Mouse (Mus musculus) liver, embryonic 13.5 days (tissue): Measurements from ENCODE around the gene Scrn2. TPM values are rescaled to one million over a fixed set of nuclear protein-coding genes. Genes with fewer than 3 reads are reported as not detected.

Source experiments
- ATAC-seq: fragments of 200-750 bp; cut with Nextera tagmentation; 2 replicates; pipeline ENCODE4 v1.8.0; 2017; ENCODE audit warnings: low read depth, mild to moderate bottlenecking, moderate number of reproducible peaks, moderate library complexity
- DNase-seq: peaks from one replicate; pipeline ENCODE4 v3.0.0; 2022
- H3K27ac ChIP-seq: fragments of 300-500 bp; sonication (generic); 2 replicates; pipeline ENCODE4 v1.5.1; 2015; ENCODE audit warnings: moderate library complexity, mild to moderate bottlenecking, inconsistent platforms
- H3K27me3 ChIP-seq: fragments of 300-500 bp; sonication (generic); 2 replicates; pipeline ENCODE4 v1.6.1; 2015; ENCODE audit warnings: mild to moderate bottlenecking, inconsistent platforms
- H3K36me3 ChIP-seq: fragments of 300-500 bp; sonication (generic); 2 replicates; pipeline ENCODE4 v1.6.1; 2015; ENCODE audit warnings: mild to moderate bottlenecking, inconsistent platforms
- H3K4me1 ChIP-seq: fragments of 300-500 bp; sonication (generic); replicated peaks from 2 replicates; pipeline ENCODE4 v1.6.1; 2015; ENCODE audit warnings: inconsistent platforms
- H3K4me2 ChIP-seq: fragments of 300-500 bp; sonication (generic); 2 replicates; pipeline ENCODE4 v1.6.1; 2015; ENCODE audit warnings: inconsistent platforms, mild to moderate bottlenecking, moderate library complexity
- H3K4me3 ChIP-seq: fragments of 300-500 bp; sonication (generic); replicated peaks from 2 replicates; pipeline ENCODE4 v1.5.1; 2015; ENCODE audit warnings: mild to moderate bottlenecking, inconsistent platforms
- H3K9ac ChIP-seq: fragments of 300-500 bp; sonication (generic); 2 replicates; pipeline ENCODE4 v1.6.1; 2015; ENCODE audit warnings: mild to moderate bottlenecking, inconsistent platforms
- H3K9me3 ChIP-seq: fragments of 300-500 bp; sonication (generic); replicated peaks from 2 replicates; pipeline ENCODE4 v1.6.1; 2016; ENCODE audit warnings: inconsistent platforms
- WGBS: fragments of 180-500 bp; shearing (Covaris S2); methylation state at CpG from one replicate; pipeline ENCODE4 v1.1.7; 2015; ENCODE audit not compliant: insufficient replicate concordance; 5-methylcytosine and 5-hydroxymethylcytosine counted together
- polyA plus RNA-seq: library from polyadenylated mRNA; unstranded; fragments of >200 nt; fragmentation: Nextera tagmentation; extraction: Ambion mirVana; gene quantifications from 2 replicates; pipeline ENCODE4 v1.2.1, GENCODE M21; 2015

Gene Scrn2
- polyA plus RNA-seq, 1 experiment from 2014 or later = 11.2 TPM

DNA sequence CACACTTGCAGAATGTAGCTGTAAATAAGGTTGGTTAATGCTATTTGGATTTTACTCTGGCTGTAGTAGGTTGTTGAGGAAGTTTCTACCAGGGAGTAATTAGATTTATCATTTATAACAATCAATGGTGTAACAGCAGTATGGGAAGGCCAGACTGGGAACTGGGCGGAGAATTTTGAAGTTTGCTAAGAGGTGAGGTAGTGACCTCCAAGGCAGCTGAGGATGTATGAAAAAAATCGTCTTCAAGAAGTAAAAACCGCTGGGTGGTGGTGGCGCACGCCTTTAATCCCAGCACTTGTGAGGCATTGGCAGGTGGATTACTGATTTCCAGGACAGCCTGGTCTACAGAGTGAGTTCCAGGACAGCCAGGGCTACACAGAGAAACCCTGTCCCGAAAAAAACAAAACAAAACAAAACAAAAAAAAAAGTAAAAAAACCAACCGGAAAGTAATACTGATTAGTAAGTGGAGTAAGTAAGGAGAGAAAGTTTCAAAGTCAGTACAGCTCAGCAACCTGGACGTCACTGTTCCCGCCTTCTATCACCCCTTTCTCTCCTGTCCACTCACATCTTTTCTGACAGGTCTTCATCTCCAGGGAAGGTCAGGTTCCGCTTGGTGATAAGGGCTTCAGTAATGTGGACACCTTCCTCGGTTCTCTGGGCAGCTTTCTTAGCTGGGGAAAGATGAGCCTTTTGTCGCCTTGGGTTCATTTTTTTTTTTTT, 10.7 kb downstream of the Scrn2 start:
- H3K4me2 ChIP-seq = peak overlapping the region; percentile 92
- ATAC-seq = no peak
- no peaks in the 10 kb centered on the region for H3K9me3 ChIP-seq
- peaks cover 13% of the 10 kb centered on the region for H3K36me3 ChIP-seq
- no peaks in the 10 kb centered on the region for H3K27me3 ChIP-seq
- DNase-seq = no peak
- H3K9ac ChIP-seq = peak overlapping the region; percentile 87
- H3K27ac ChIP-seq = peak overlapping the region; percentile 58; the same call in 1 of the 2 replicates
- H3K4me1 ChIP-seq = peaks cover 22% of the 10 kb centered on the region
- H3K4me3 ChIP-seq = peak overlapping the region; percentile 85
- WGBS = 32% methylated on average over 12 of the region's 12 CpGs

GRCm38 (mm10) chr11:97041022-97041899, 11.5 kb downstream of the Scrn2 start, which contains the start of the genes Lrrc46 and Mrpl10:
Gene Lrrc46, minus strand, starts transcription at chr11:97041407.
Gene Mrpl10, plus strand, starts transcription at chr11:97041560.
- under 1% methylated on average over 48 of the region's 48 CpGs for WGBS
- ATAC-seq = peak; percentile 90
- peak within 1 kb of the TSS; percentile 85 for H3K4me3 ChIP-seq
- DNase-seq = peak; percentile 88
- peak within 1 kb of the TSS; percentile 79 for H3K27ac ChIP-seq
- H3K27me3 ChIP-seq = no peaks in the 10 kb centered on the region
- H3K9me3 ChIP-seq = no peaks in the 10 kb centered on the region
- H3K4me2 ChIP-seq = peak within 1 kb of the TSS; percentile 92
- H3K36me3 ChIP-seq = peaks cover 20% of the 10 kb centered on the region
- peaks cover 22% of the 10 kb centered on the region for H3K4me1 ChIP-seq
- H3K9ac ChIP-seq = peak within 1 kb of the TSS; percentile 87

DNA sequence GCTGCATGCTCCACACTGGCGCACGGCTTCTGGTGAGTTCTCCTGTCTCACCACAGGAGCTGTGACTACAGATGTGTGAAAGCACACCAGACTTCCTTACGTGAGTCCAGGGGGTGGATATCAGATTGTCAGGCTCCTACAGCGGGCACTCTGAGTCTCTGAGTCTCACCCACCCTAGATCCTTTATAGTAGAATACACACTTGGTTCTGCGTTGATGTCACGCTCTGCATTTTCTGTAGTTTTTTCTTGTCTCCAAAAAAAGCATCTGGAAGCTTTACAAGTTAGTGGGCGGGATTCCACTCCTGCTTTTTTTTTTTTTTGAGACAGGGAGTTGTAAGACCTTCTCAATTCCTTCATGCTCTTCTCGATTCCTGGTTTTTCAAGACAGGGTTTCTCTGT, 15.2 kb downstream of the Scrn2 start:
- 82% methylated on average over 8 of the region's 8 CpGs for WGBS
- no peak overlapping the region for H3K4me3 ChIP-seq
- peaks cover 22% of the 10 kb centered on the region for H3K4me1 ChIP-seq
- no peak overlapping the region for H3K9ac ChIP-seq
- no peaks in the 10 kb centered on the region for H3K27me3 ChIP-seq
- no peaks in the 10 kb centered on the region for H3K9me3 ChIP-seq
- no peak overlapping the region for H3K27ac ChIP-seq
- H3K36me3 ChIP-seq = peaks cover 43% of the 10 kb centered on the region
- no peak for DNase-seq
- H3K4me2 ChIP-seq = no peak overlapping the region
- no peak for ATAC-seq

DNA sequence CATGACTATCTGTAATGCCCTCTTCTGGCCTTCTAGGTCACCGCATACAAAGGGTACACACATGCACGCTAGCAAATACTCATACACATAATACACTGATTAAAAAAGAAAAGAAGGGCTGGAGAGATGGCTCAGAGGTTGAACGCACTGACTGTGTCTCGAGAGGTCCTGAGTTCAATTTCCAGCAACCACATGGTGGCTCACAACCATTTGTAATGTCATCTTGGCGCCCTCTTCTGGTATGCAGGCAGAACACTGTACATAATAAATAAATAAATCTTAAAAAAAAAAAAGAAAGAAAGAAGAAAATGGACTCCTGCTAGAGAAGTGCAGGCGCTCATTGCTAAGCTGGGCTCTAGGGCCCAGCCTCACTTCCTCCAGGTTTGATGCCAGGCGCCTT, 16.1 kb downstream of the Scrn2 start:
- Histone ChIP-seq H3K9ac (no peak overlapping the region), H3K4me1 (peaks cover 23% of the 10 kb centered on the region), H3K27me3 (no peaks in the 10 kb centered on the region), H3K27ac (no peak overlapping the region), H3K4me2 (no peak overlapping the region), H3K36me3 (peaks cover 43% of the 10 kb centered on the region), H3K9me3 (no peaks in the 10 kb centered on the region), H3K4me3 (no peak overlapping the region)
- ATAC-seq (no peak), DNase-seq (no peak)
- WGBS = 71% methylated on average over 7 of the region's 7 CpGs

DNA sequence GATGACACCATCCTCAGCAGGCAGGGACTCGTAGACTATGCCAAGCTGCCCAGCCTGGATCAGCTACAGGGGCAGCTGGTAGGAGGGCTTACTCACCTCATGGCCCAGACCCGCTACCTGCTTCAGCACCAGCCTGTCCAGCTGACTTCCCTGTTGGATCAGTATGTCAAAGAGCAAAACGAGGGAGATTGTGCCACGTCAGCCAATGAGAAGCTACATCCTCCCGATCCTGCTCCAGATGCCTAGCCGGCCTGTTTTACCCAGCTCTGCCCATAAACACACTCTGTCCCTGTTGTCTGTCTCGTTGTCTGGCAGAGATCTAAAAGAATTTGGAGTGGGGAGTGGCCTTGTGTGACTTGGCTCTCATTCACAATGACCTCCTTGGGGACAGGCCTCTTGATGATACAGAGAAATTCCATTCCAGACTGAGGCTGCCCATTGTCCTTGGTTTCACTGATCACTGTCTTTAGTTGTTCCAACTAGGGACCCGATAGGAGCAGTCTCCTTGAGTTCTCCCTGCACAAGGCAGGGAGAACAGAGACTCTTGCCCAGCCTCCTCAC, 18.4 kb downstream of the Scrn2 start:
- H3K27me3 ChIP-seq = no peaks in the 10 kb centered on the region
- H3K27ac ChIP-seq = no peak overlapping the region
- H3K4me1 ChIP-seq = peaks cover 31% of the 10 kb centered on the region
- no peak overlapping the region for H3K4me3 ChIP-seq
- no peak overlapping the region for H3K4me2 ChIP-seq
- H3K9ac ChIP-seq = no peak overlapping the region
- no peaks in the 10 kb centered on the region for H3K9me3 ChIP-seq
- WGBS = 82% methylated on average over 8 of the region's 8 CpGs
- no peak for ATAC-seq
- DNase-seq = no peak
- peaks cover 46% of the 10 kb centered on the region for H3K36me3 ChIP-seq

- peaks cover 28% of the 10 kb centered on the region for H3K4me1 ChIP-seq
- 70% methylated on average over 6 of the region's 6 CpGs for WGBS
- H3K9me3 ChIP-seq = no peaks in the 10 kb centered on the region
- no peak overlapping the region for H3K9ac ChIP-seq
- no peak overlapping the region for H3K27ac ChIP-seq
- peaks cover 48% of the 10 kb centered on the region for H3K36me3 ChIP-seq
- H3K4me3 ChIP-seq = no peak overlapping the region
- no peak for DNase-seq
- H3K27me3 ChIP-seq = no peaks in the 10 kb centered on the region
- peak overlapping the region; percentile 85; the same call in 1 of the 2 replicates for H3K4me2 ChIP-seq
- no peak for ATAC-seq
Measured at GRCm38 (mm10) chr11:97049492-97050085, 19.9 kb downstream of the Scrn2 start.

GRCm38 (mm10) chr11:97050216-97050943, 20.6 kb downstream of the Scrn2 start, which contains the start of gene Osbpl7:
Gene Osbpl7, plus strand, starts transcription at chr11:97050628.
- Histone ChIP-seq H3K27ac (peak within 1 kb of the TSS; percentile 71), H3K4me3 (peak within 1 kb of the TSS; percentile 71), H3K27me3 (no peaks in the 10 kb centered on the region), H3K36me3 (peaks cover 50% of the 10 kb centered on the region), H3K4me1 (peaks cover 28% of the 10 kb centered on the region), H3K9ac (peak within 1 kb of the TSS; percentile 80), H3K9me3 (no peaks in the 10 kb centered on the region), H3K4me2 (peak within 1 kb of the TSS; percentile 85)
- DNase-seq = peak; percentile 50
- 6% methylated on average over 18 of the region's 18 CpGs for WGBS
- peak; percentile 63 for ATAC-seq

DNA sequence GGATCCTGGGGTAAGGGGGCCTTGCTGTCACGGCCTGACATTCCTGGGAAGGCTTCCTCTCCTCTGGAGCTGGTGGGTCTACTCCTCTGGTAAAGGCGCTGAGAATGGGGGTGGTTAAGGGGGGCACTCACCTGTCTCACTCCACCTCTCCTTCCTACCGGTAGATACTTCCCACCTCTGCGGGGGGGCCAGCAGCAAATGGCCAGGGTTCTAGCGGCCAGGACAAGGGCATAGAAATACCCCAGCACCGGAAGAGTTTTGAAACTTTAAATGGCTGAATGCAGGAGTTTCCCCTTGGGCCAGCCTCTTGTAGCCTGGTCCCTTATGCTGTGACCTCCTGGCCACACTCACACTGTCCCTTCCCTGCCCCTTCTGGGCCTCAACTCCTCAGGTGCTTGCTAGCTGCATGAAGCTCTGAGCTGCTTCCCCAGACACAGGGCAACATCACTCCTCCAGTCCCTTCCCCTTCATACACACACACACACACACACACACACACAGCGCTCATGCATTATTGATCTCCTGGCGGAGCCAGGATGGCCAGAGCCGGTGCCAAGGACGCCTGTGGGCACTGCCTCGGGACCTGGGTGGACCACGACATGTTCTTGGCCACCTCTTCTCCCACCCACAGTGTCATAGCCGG, 21.3 kb downstream of the Scrn2 start:
- ATAC-seq (peak; percentile 6; the same call in 1 of the 2 replicates), DNase-seq (no peak)
- H3K27ac ChIP-seq = peak overlapping the region; percentile 71
- no peaks in the 10 kb centered on the region for H3K9me3 ChIP-seq
- peaks cover 28% of the 10 kb centered on the region for H3K4me1 ChIP-seq
- no peaks in the 10 kb centered on the region for H3K27me3 ChIP-seq
- peak overlapping the region; percentile 71 for H3K4me3 ChIP-seq
- peak overlapping the region; percentile 80 for H3K9ac ChIP-seq
- H3K4me2 ChIP-seq = peak overlapping the region; percentile 85
- 12% methylated on average over 13 of the region's 13 CpGs for WGBS
- H3K36me3 ChIP-seq = peaks cover 50% of the 10 kb centered on the region

DNA sequence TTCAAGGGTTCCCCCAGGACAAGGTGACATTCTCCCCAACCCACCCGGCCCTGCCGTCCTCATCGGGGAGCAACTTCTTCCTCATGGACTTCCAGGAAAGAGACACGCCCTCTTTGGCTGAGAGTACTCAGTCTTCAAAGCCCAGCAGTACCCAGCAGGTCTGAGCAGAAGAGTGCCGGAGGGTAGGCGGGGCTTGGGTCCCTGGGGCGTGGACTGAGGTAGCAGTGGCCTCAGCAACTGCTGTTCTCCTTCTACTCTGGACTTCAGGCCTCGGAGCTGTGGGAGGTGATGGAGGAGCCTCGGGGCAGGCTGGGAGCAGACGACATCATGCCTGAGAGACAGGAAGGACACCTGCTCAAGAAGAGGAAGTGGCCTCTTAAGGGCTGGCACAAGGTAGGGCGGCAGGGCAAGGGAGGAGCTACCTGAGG, 22.5 kb downstream of the Scrn2 start:
- Histone ChIP-seq H3K4me3 (peak overlapping the region; percentile 71), H3K27ac (no peak overlapping the region), H3K9ac (peak overlapping the region; percentile 80), H3K36me3 (peaks cover 52% of the 10 kb centered on the region), H3K4me1 (peaks cover 28% of the 10 kb centered on the region), H3K9me3 (no peaks in the 10 kb centered on the region), H3K27me3 (no peaks in the 10 kb centered on the region), H3K4me2 (peak overlapping the region; percentile 85)
- WGBS = 18% methylated on average over 11 of the region's 11 CpGs
- DNase-seq (peak; percentile 67), ATAC-seq (peak; percentile 77)

DNA sequence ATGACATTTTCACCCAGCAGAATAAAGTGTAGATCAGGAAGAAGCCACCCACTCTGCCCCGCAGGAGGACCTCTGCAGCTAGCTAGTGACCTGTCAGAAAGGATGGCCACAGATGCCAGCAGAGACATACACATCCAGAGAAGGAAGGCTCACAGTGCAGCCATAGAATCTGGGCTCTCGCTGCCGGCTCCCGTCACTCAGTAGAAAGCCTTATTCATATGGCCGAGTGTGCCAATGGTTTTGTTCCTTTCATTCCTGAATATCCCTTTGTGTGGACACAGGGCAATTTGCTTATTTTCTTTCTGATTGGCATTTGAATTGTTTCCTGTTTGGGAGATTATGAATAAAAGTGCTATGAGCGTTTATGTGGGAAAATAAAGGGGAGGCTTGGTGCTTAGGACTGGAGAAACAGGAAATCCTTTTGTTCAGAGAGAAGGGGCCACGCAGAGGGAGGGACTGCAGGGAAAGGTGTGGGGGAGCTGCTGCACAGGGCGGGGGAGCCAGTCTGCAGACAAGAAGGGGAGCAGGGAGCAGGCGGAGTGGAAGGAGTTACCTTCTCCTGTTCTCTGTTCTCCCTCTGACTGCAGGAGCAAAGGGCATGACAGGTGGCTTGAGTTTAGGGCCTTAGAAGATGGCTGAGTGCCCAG, 33.7 kb downstream of the Scrn2 start:
- Histone ChIP-seq H3K9me3 (no peaks in the 10 kb centered on the region), H3K36me3 (peaks cover 29% of the 10 kb centered on the region), H3K27ac (no peak overlapping the region), H3K27me3 (no peaks in the 10 kb centered on the region), H3K4me1 (peaks cover 12% of the 10 kb centered on the region), H3K9ac (no peak overlapping the region), H3K4me2 (no peak overlapping the region), H3K4me3 (no peak overlapping the region)
- DNase-seq = no peak
- WGBS = 53% methylated on average over 9 of the region's 9 CpGs
- no peak for ATAC-seq
